19 mouse cellular contexts compared by ENCODE assay signal in the genomic region with DNA sequence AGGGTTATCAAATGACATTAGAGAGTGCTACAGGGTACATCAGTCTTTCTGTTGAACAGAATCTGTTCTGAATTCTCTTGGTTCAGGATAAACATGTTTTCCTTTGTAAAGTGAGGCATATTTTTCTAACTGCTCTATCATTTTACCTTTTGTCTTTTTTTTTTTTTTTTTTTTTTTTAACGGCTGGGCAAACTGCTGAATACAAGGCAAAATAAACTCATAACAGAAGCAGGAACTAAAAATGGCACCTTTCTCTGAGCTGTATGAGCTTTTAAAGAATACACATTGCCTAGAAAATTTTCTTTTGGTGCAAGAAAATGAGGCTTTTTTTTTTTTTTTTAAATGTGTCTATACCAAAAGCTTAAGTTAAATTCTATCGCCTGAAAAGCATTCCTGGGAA.
DNase-seq lines count a peak whose midpoint lies in the region; ATAC-seq and TF ChIP-seq lines count a peak whose summit lies in the region.
"Had no signal": no experiment of that assay in that cellular context is flagged by ENCODE, and none has a peak within 500 bp of the region (broad histone marks: within the 10 kb centered on the region; RNA-seq: fewer than 3 reads in every experiment).

No protein-coding gene starts in this region.

- WGBS in heart, embryonic 14.5 days: 63% methylated on average over 2 of the region's 2 CpGs
- 66% methylated on average over 2 of the region's 2 CpGs for WGBS in liver, embryonic 15.5 days (ENCODE audit: insufficient replicate concordance)

- intact Hi-C loops in gastrocnemius, adult 2 months (cut with DNase I): no loop called here
- intact Hi-C loops in gastrocnemius, postnatal 36 days (cut with DNase I): no loop called here
- intact Hi-C loops in left cerebral cortex, adult 2 months (cut with DNase I): no loop called here
- intact Hi-C loops in left cerebral cortex, postnatal 4 days (cut with DNase I): loop anchor here (10.0 kb wide), 1 partner anchor 121 kb away; no protein-coding TSS in a partner anchor

- peak overlapping the region; percentile 41 for H3K4me2 ChIP-seq in heart, embryonic 14.5 days (ENCODE audit: low read length)
- 0 out of 2 replicates have a peak overlapping the region, but pooled peaks have one; percentile 18 for H3K4me2 ChIP-seq in liver, embryonic 15.5 days
- H3K4me2 ChIP-seq: embryonic facial prominence, embryonic 15.5 days; hindbrain, embryonic 14.5 days; midbrain, embryonic 15.5 days; neural tube, embryonic 12.5 days had no signal

- DNase-seq in gastrocnemius, adult 2 months: no peak
- no peak for DNase-seq in gastrocnemius, postnatal 36 days
- no peak for DNase-seq in heart, adult 8-10 months (ENCODE audit: low spot score)
- DNase-seq in left cerebral cortex, adult 2 months (ENCODE audit: extremely low spot score in 1 of 2, low spot score in 2 of 2): no peak
- DNase-seq in left cerebral cortex, postnatal 4 days: no peak
- DNase-seq in spleen, postnatal 10 days (ENCODE audit: low spot score in 2 of 2): no peak
- DNase-seq: cerebellum, adult 11 months; cerebellum, adult 9-11 months; layer of hippocampus, adult 9-11 months; thymus, postnatal 14 days had no signal

- TF ChIP-seq CTCF in gastrocnemius, adult 2 months (IDR thresholded peaks at IDR 0.05): no peak
- TF ChIP-seq CTCF in left cerebral cortex, adult 2 months (IDR thresholded peaks at IDR 0.05): no peak

- H3K4me3 ChIP-seq in gastrocnemius, adult 2 months: no peak overlapping the region
- no peak overlapping the region for H3K4me3 ChIP-seq in heart, embryonic 14.5 days (ENCODE audit: control insufficient read depth in 1 of 2, insufficient read depth in 1 of 2, low read depth in 1 of 2, low read length in 2 of 2)
- H3K4me3 ChIP-seq in left cerebral cortex, adult 2 months: no peak overlapping the region
- H3K4me3 ChIP-seq in liver, embryonic 15.5 days (replicated peaks): no peak overlapping the region
- H3K4me3 ChIP-seq: embryonic facial prominence, embryonic 15.5 days; midbrain, embryonic 15.5 days; neural tube, embryonic 12.5 days had no signal

- H3K27ac ChIP-seq in gastrocnemius, adult 2 months: peak overlapping the region; percentile 59
- H3K27ac ChIP-seq in heart, embryonic 14.5 days (replicated peaks in 1 of 2; ENCODE audit: control insufficient read depth in 1 of 2, insufficient read depth in 1 of 2, low read depth in 2 of 2, low read length in 2 of 2): peak overlapping the region; percentile 82 to 87
- peak overlapping the region; percentile 71 for H3K27ac ChIP-seq in left cerebral cortex, adult 2 months
- peak overlapping the region; percentile 53; the same call in 1 of the 2 replicates for H3K27ac ChIP-seq in liver, embryonic 15.5 days (replicated peaks)
- H3K27ac ChIP-seq: embryonic facial prominence, embryonic 15.5 days; hindbrain, embryonic 14.5 days; kidney, postnatal 0 days; macrophage; midbrain, embryonic 15.5 days; neural tube, embryonic 12.5 days had no signal

- peaks cover 72% of the 10 kb centered on the region for H3K36me3 ChIP-seq in heart, embryonic 14.5 days (ENCODE audit: control insufficient read depth, insufficient read depth, low read length)
- peaks cover 48% of the 10 kb centered on the region for H3K36me3 ChIP-seq in liver, embryonic 15.5 days (replicated peaks)
- H3K36me3 ChIP-seq: midbrain, embryonic 15.5 days had no signal

- H3K9me3 ChIP-seq in heart, embryonic 14.5 days (ENCODE audit: control insufficient read depth, low read length): no peaks in the 10 kb centered on the region
- H3K9me3 ChIP-seq in liver, embryonic 15.5 days (replicated peaks): no peaks in the 10 kb centered on the region
- H3K9me3 ChIP-seq: embryonic facial prominence, embryonic 15.5 days; midbrain, embryonic 15.5 days; neural tube, embryonic 12.5 days had no signal

- H3K9ac ChIP-seq in heart, embryonic 14.5 days (ENCODE audit: low read length): peak overlapping the region; percentile 56
- H3K9ac ChIP-seq in liver, embryonic 15.5 days: no peak overlapping the region
- H3K9ac ChIP-seq: embryonic facial prominence, embryonic 15.5 days; hindbrain, embryonic 14.5 days; midbrain, embryonic 15.5 days; neural tube, embryonic 12.5 days had no signal

- H3K27me3 ChIP-seq in heart, embryonic 14.5 days (ENCODE audit: control insufficient read depth, insufficient read depth, low read length): no peaks in the 10 kb centered on the region
- no peaks in the 10 kb centered on the region for H3K27me3 ChIP-seq in liver, embryonic 15.5 days
- H3K27me3 ChIP-seq: embryonic facial prominence, embryonic 15.5 days; midbrain, embryonic 15.5 days; neural tube, embryonic 12.5 days; Patski had no signal

- ATAC-seq in heart, embryonic 14.5 days (ENCODE audit: insufficient number of reproducible peaks, insufficient read depth, low FRiP score, low read depth): no peak
- no peak for ATAC-seq in liver, embryonic 15.5 days (ENCODE audit: insufficient read depth)
- ATAC-seq: midbrain, embryonic 15.5 days; Patski had no signal

- peaks cover 10 to 29% of the 10 kb centered on the region in 2 experiments for H3K4me1 ChIP-seq in heart, embryonic 14.5 days (ENCODE audit: control insufficient read depth in 2 of 2, insufficient read depth in 2 of 2, low read length in 2 of 2)
- peaks cover 26% of the 10 kb centered on the region for H3K4me1 ChIP-seq in liver, embryonic 15.5 days (replicated peaks)
